Mouse (Mus musculus) hindbrain, embryonic 14.5 days (tissue): ENCODE data around the gene Fxyd1. TPM values are rescaled to one million over a fixed set of nuclear protein-coding genes. Genes with fewer than 3 reads are reported as not detected.

Experiments used
- ATAC-seq: fragments of 200-750 bp; cut with Nextera tagmentation; 2 replicates; pipeline ENCODE4 v1.8.0; 2017; ENCODE audit warnings: moderate number of reproducible peaks, mild to moderate bottlenecking, moderate TSS enrichment, moderate library complexity; ENCODE audit not compliant: low FRiP score
- DNase-seq: peaks from one replicate; pipeline ENCODE4 v3.0.0-alpha.2; 2015; ENCODE audit warnings: low spot score
- H3K27ac ChIP-seq: fragments of 300-500 bp; sonication (generic); 2 replicates; pipeline ENCODE4 v1.5.1; 2014; ENCODE audit warnings: mild to moderate bottlenecking, moderate library complexity
- H3K27me3 ChIP-seq: fragments of 300-500 bp; sonication (generic); 2 replicates; pipeline ENCODE4 v1.6.1; 2014; ENCODE audit warnings: mild to moderate bottlenecking, low read length, mixed read lengths; ENCODE audit not compliant: control insufficient read depth, insufficient read depth
- H3K36me3 ChIP-seq: fragments of 300-500 bp; sonication (generic); replicated peaks from 2 replicates; pipeline ENCODE4 v1.6.1; 2014; ENCODE audit not compliant: control insufficient read depth, insufficient read depth
- H3K4me1 ChIP-seq: fragments of 300-500 bp; sonication (generic); replicated peaks from 2 replicates; pipeline ENCODE4 v1.6.1; 2014; ENCODE audit warnings: antibody characterized with exemption, low read length, mixed read lengths; ENCODE audit not compliant: control insufficient read depth, insufficient read depth
- H3K4me2 ChIP-seq: fragments of 300-500 bp; sonication (generic); replicated peaks from 2 replicates; pipeline ENCODE4 v1.6.1; 2014; ENCODE audit warnings: mild to moderate bottlenecking, moderate library complexity
- H3K4me3 ChIP-seq: fragments of 300-500 bp; sonication (generic); replicated peaks from 2 replicates; pipeline ENCODE4 v1.5.1; 2014; ENCODE audit warnings: mild to moderate bottlenecking, low read length
- H3K9ac ChIP-seq: fragments of 300-500 bp; sonication (generic); 2 replicates; pipeline ENCODE4 v1.6.1; 2014
- H3K9me3 ChIP-seq: fragments of 300-500 bp; sonication (generic); 2 replicates; pipeline ENCODE4 v1.6.1; 2016; ENCODE audit warnings: low read length; ENCODE audit not compliant: control insufficient read depth
- WGBS: fragments of 180-500 bp; shearing (Covaris S2); extraction: QIAGEN DNeasy Blood & Tissue Kit; methylation state at CpG from one replicate; pipeline ENCODE4 v1.1.7; 2014; 5-methylcytosine and 5-hydroxymethylcytosine counted together
- polyA plus RNA-seq: library from polyadenylated mRNA; unstranded; fragments of >200 nt; fragmentation: Nextera tagmentation; extraction: Ambion mirVana; gene quantifications from 2 replicates; pipeline ENCODE4 v1.2.1, GENCODE M21; 2014

Fxyd1 gene
- polyA plus RNA-seq, 1 experiment from 2014 or later = 59.0 TPM

- Histone ChIP-seq H3K4me2 (no peak overlapping the region), H3K4me3 (no peak overlapping the region), H3K36me3 (no peaks in the 10 kb centered on the region), H3K27ac (no peak overlapping the region), H3K9ac (no peak overlapping the region), H3K9me3 (no peaks in the 10 kb centered on the region), H3K4me1 (no peaks in the 10 kb centered on the region), H3K27me3 (no peaks in the 10 kb centered on the region)
- ATAC-seq (no peak), DNase-seq (no peak)
- 26% methylated on average over 12 of the region's 12 CpGs for WGBS
These were observed 37.9 kb upstream of the Fxyd1 start for GRCm38 (mm10) chr7:31094774-31095501.

- H3K9ac ChIP-seq = no peak overlapping the region
- H3K27me3 ChIP-seq = no peaks in the 10 kb centered on the region
- no peaks in the 10 kb centered on the region for H3K4me1 ChIP-seq
- no peak overlapping the region for H3K4me2 ChIP-seq
- no peak for DNase-seq
- no peak overlapping the region for H3K4me3 ChIP-seq
- no peak for ATAC-seq
- 92% methylated on average over 2 of the region's 2 CpGs for WGBS
- H3K27ac ChIP-seq = no peak overlapping the region
- H3K36me3 ChIP-seq = no peaks in the 10 kb centered on the region
- no peaks in the 10 kb centered on the region for H3K9me3 ChIP-seq
These were observed 32.7 kb upstream of the Fxyd1 start for GRCm38 (mm10) chr7:31089721-31090120.

GRCm38 (mm10) chr7:31088206-31088605 lies 31.2 kb upstream of the Fxyd1 start:
- Histone ChIP-seq H3K27me3 (no peaks in the 10 kb centered on the region), H3K27ac (no peak overlapping the region), H3K4me1 (0 out of 2 replicates have a peak, but pooled peaks cover under 1% of the 10 kb centered on the region), H3K4me2 (no peak overlapping the region), H3K36me3 (no peaks in the 10 kb centered on the region), H3K9ac (no peak overlapping the region), H3K9me3 (no peaks in the 10 kb centered on the region), H3K4me3 (no peak overlapping the region)
- WGBS = 70% methylated on average over 3 of the region's 3 CpGs
- ATAC-seq = no peak
- no peak for DNase-seq

GRCm38 (mm10) chr7:31087262-31087661 lies 30.3 kb upstream of the Fxyd1 start:
- no peak overlapping the region for H3K9ac ChIP-seq

GRCm38 (mm10) chr7:31086175-31086755 lies 29.3 kb upstream of the Fxyd1 start:
- H3K9me3 ChIP-seq = no peaks in the 10 kb centered on the region
- WGBS = 95% methylated on average over 9 of the region's 9 CpGs
- no peak overlapping the region for H3K9ac ChIP-seq
- no peak overlapping the region for H3K4me2 ChIP-seq
- 0 out of 2 replicates have a peak, but pooled peaks cover 4% of the 10 kb centered on the region for H3K4me1 ChIP-seq
- H3K27me3 ChIP-seq = no peaks in the 10 kb centered on the region
- no peak overlapping the region for H3K27ac ChIP-seq
- DNase-seq = no peak
- H3K4me3 ChIP-seq = no peak overlapping the region
- H3K36me3 ChIP-seq = no peaks in the 10 kb centered on the region
- no peak for ATAC-seq

More at GRCm38 (mm10) chr7:31087262-31087661, 30.3 kb upstream of the Fxyd1 start:
- WGBS = 71% methylated on average over 2 of the region's 2 CpGs
- Histone ChIP-seq H3K4me3 (no peak overlapping the region), H3K4me2 (no peak overlapping the region), H3K27ac (no peak overlapping the region), H3K4me1 (0 out of 2 replicates have a peak, but pooled peaks cover 4% of the 10 kb centered on the region), H3K27me3 (no peaks in the 10 kb centered on the region), H3K36me3 (no peaks in the 10 kb centered on the region), H3K9me3 (no peaks in the 10 kb centered on the region)
- no peak for ATAC-seq
- no peak for DNase-seq

- no peak for DNase-seq
- ATAC-seq = no peak
These were observed 28.2 kb upstream of the Fxyd1 start for GRCm38 (mm10) chr7:31085171-31085570.

GRCm38 (mm10) chr7:31084140-31084539 lies 27.1 kb upstream of the Fxyd1 start:
- 0 out of 2 replicates have a peak, but pooled peaks cover 4% of the 10 kb centered on the region for H3K4me1 ChIP-seq
- H3K27ac ChIP-seq = no peak overlapping the region
- 53% methylated on average over 9 of the region's 9 CpGs for WGBS
- H3K9me3 ChIP-seq = no peaks in the 10 kb centered on the region
- no peak overlapping the region for H3K4me2 ChIP-seq
- H3K27me3 ChIP-seq = no peaks in the 10 kb centered on the region
- DNase-seq (no peak), ATAC-seq (no peak)
- no peak overlapping the region for H3K9ac ChIP-seq
- H3K36me3 ChIP-seq = no peaks in the 10 kb centered on the region
- H3K4me3 ChIP-seq = no peak overlapping the region

More at GRCm38 (mm10) chr7:31085171-31085570, 28.2 kb upstream of the Fxyd1 start:
- WGBS = 0% methylated on average over 3 of the region's 3 CpGs
- H3K27me3 ChIP-seq = no peaks in the 10 kb centered on the region
- H3K4me1 ChIP-seq = 0 out of 2 replicates have a peak, but pooled peaks cover 4% of the 10 kb centered on the region
- no peaks in the 10 kb centered on the region for H3K9me3 ChIP-seq
- H3K4me3 ChIP-seq = no peak overlapping the region
- H3K27ac ChIP-seq = no peak overlapping the region
- no peak overlapping the region for H3K9ac ChIP-seq
- H3K36me3 ChIP-seq = no peaks in the 10 kb centered on the region
- no peak overlapping the region for H3K4me2 ChIP-seq

- Histone ChIP-seq H3K27ac (no peak overlapping the region), H3K4me3 (no peak overlapping the region), H3K4me2 (no peak overlapping the region), H3K4me1 (0 out of 2 replicates have a peak, but pooled peaks cover 4% of the 10 kb centered on the region), H3K36me3 (no peaks in the 10 kb centered on the region), H3K9me3 (no peaks in the 10 kb centered on the region), H3K9ac (no peak overlapping the region), H3K27me3 (no peaks in the 10 kb centered on the region)
- no peak; the same call in 1 of the 2 replicates for ATAC-seq
- WGBS = 63% methylated on average over 14 of the region's 14 CpGs
- no peak for DNase-seq
These were observed 26.0 kb upstream of the Fxyd1 start for GRCm38 (mm10) chr7:31082831-31083588.

- 0 out of 2 replicates have a peak, but pooled peaks cover 4% of the 10 kb centered on the region for H3K4me1 ChIP-seq
- no peak overlapping the region for H3K27ac ChIP-seq
- no peaks in the 10 kb centered on the region for H3K27me3 ChIP-seq
- DNase-seq = no peak
- H3K9me3 ChIP-seq = no peaks in the 10 kb centered on the region
- H3K4me2 ChIP-seq = no peak overlapping the region
- no peaks in the 10 kb centered on the region for H3K36me3 ChIP-seq
- H3K4me3 ChIP-seq = no peak overlapping the region
- no peak overlapping the region for H3K9ac ChIP-seq
- ATAC-seq = no peak
These were observed 25.1 kb upstream of the Fxyd1 start for GRCm38 (mm10) chr7:31082106-31082505.
